Mouse (Mus musculus): ENCODE measurements around the gene Gm17542.

- TF ChIP-seq CTCF (IDR thresholded peaks at IDR 0.05; ENCODE audit: low read depth, low read length) = no peak
- TF ChIP-seq POLR2A (IDR thresholded peaks at IDR 0.05; ENCODE audit: insufficient read depth, low read length) = no peak
These were observed 3.2 kb downstream of the Gm17542 start for GRCm38 (mm10) chr10:58714789-58715148.

Data from ES-Bruce4 (cell line).